Mouse (Mus musculus) gastrocnemius, postnatal 14 days (tissue): ENCODE measurements at regions not wholly inside any gene's neighbourhood (a gene's known extent, or its start where the extent isn't known, plus 50 kb on each side); places are given as distances from the start of the nearest gene placed in this dataset.

Experiments used
- DNase-seq: peaks from one replicate; pipeline ENCODE4 v3.0.0; 2021; ENCODE audit warnings: mixed read lengths
- intact Hi-C: fragments of 180-260 bp; cut with DNase I; formaldehyde crosslinking; loops from one replicate; pipeline ENCODE4 v1.15.1; 2025; ENCODE audit warnings: low total_unique reads
- microRNA-seq, 2 experiments: library from miRNA; unstranded; fragments of <30 nt; microRNA quantifications; one replicate each; pipeline ENCODE4 v1.2.0; 2021

- no peak for DNase-seq
- intact Hi-C loops, result no loop called here
Observed at GRCm38 (mm10) chrX:19102911-19103310, 378.2 kb downstream of the Tex13c3 start.

GRCm38 (mm10) chrX:19095960-19096359 lies 385.2 kb downstream of the Tex13c3 start:
- DNase-seq, result no peak
- intact Hi-C loops, result no loop called here

- intact Hi-C loops, result no loop called here
- no peak for DNase-seq
Observed at GRCm38 (mm10) chrX:19084435-19084834, 396.7 kb downstream of the Tex13c3 start.

GRCm38 (mm10) chrX:19080021-19080420 lies 401.1 kb downstream of the Tex13c3 start:
- intact Hi-C loops, result no loop called here
- no peak for DNase-seq

Small RNA genes lying in the stretch of these regions (microRNA-seq; reads per million reads assigned to microRNA genes)
- gene Mir221 (100 to 227 reads per million in 2 experiments), gene Mir222 (21.4 to 51.6 reads per million in 2 experiments)
